21 mouse cellular contexts compared by ENCODE assay signal in the genomic region with DNA sequence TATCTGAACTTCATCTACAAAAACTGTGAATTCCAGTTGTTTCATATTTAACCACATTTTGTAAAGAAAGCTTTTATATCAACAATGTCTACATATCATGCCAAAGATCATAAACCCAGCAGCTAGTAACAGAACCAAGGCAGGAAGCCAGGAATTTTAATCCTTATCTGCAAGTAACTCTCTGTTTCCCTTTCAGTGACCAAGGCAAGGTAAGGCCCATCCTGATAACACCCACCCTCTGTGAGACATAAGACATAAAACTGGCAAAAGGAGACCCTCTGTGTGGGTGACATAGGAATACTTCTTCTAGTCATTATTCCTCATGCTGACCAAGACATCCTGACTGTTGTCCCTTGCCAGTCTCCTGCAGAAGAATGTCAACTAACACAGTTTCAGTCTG. TPM values are rescaled to one million over a fixed set of nuclear protein-coding genes. Genes with fewer than 3 reads are reported as not detected.
"Had no signal": no experiment of that assay in that cellular context is flagged by ENCODE, and none has a peak within 500 bp of the region (broad histone marks: within the 10 kb centered on the region; RNA-seq: fewer than 3 reads in every experiment).

No protein-coding gene starts in this region.

- H3K9me3 ChIP-seq: midbrain, embryonic 13.5 days; midbrain, embryonic 15.5 days; neural tube, embryonic 12.5 days; stomach, embryonic 15.5 days had no signal

- H3K27ac ChIP-seq: midbrain, embryonic 13.5 days; midbrain, embryonic 15.5 days; neural tube, embryonic 12.5 days; stomach, embryonic 15.5 days; stomach, postnatal 0 days had no signal

- H3K4me3 ChIP-seq: midbrain, embryonic 13.5 days; midbrain, embryonic 15.5 days; neural tube, embryonic 12.5 days; stomach, embryonic 15.5 days had no signal

- H3K9ac ChIP-seq: lung, embryonic 14.5 days; midbrain, embryonic 13.5 days; midbrain, embryonic 15.5 days; neural tube, embryonic 12.5 days; stomach, embryonic 15.5 days had no signal

- ATAC-seq: midbrain, embryonic 13.5 days; midbrain, embryonic 15.5 days had no signal

- H3K4me1 ChIP-seq: midbrain, embryonic 13.5 days; midbrain, embryonic 15.5 days; neural tube, embryonic 12.5 days; stomach, embryonic 15.5 days had no signal

- H3K36me3 ChIP-seq: midbrain, embryonic 13.5 days; midbrain, embryonic 15.5 days; neural tube, embryonic 12.5 days; stomach, embryonic 15.5 days had no signal

- H3K27me3 ChIP-seq: midbrain, embryonic 13.5 days; midbrain, embryonic 15.5 days; neural tube, embryonic 12.5 days; stomach, embryonic 15.5 days had no signal

- DNase-seq: lung, adult 18-20 months; lung, embryonic 14.5 days; right cerebral cortex, postnatal 14 days; thymus, adult 2 months; thymus, postnatal 25 days; thymus, postnatal 4 days had no signal

- H3K4me2 ChIP-seq: lung, embryonic 14.5 days; midbrain, embryonic 11.5 days; midbrain, embryonic 13.5 days; midbrain, embryonic 15.5 days; neural tube, embryonic 12.5 days; stomach, embryonic 15.5 days had no signal

RNA-seq across cellular contexts. Expression of gene Cxcl15, which starts 10.2 kb away (rescaled TPM):
- total RNA-seq: megakaryocyte, adult 5-6 weeks; midbrain, postnatal 0 days; monocyte, adult 5-6 weeks; neutrophil, adult 5-6 weeks had no signal
- polyA plus RNA-seq: liver, embryonic 16.5 days; midbrain, embryonic 11.5 days; midbrain, embryonic 13.5 days; midbrain, embryonic 15.5 days; midbrain, postnatal 0 days; neural tube, embryonic 12.5 days; neural tube, embryonic 14.5 days; spleen, adult 2 months; testis, adult 2 months had no signal

RNA-seq across cellular contexts. Expression of gene Cxcl3, which starts 18.7 kb away (rescaled TPM):
- total RNA-seq: megakaryocyte, adult 5-6 weeks; midbrain, postnatal 0 days; monocyte, adult 5-6 weeks had no signal
- polyA plus RNA-seq: liver, embryonic 16.5 days; lung, embryonic 16.5 days; midbrain, embryonic 11.5 days; midbrain, embryonic 13.5 days; midbrain, embryonic 15.5 days; neural tube, embryonic 12.5 days; neural tube, embryonic 14.5 days; stomach, embryonic 15.5 days; testis, adult 2 months had no signal

RNA-seq across cellular contexts. Expression of gene Ppbp, which starts 36.3 kb away (rescaled TPM):
- total RNA-seq: midbrain, postnatal 0 days had no signal
- polyA plus RNA-seq: neural tube, embryonic 14.5 days had no signal

RNA-seq across cellular contexts. Expression of gene Cxcl5, which starts 45.4 kb away (rescaled TPM):
- total RNA-seq: megakaryocyte, adult 5-6 weeks; midbrain, postnatal 0 days; monocyte, adult 5-6 weeks had no signal
- polyA plus RNA-seq: lung, embryonic 14.5 days; lung, embryonic 16.5 days; midbrain, embryonic 13.5 days; neural tube, embryonic 12.5 days; testis, adult 2 months had no signal
